Mouse (Mus musculus): ENCODE results near the gene Tenm4. TPM values are rescaled to one million over a fixed set of nuclear protein-coding genes. Genes with fewer than 3 reads are reported as not detected.

Tenm4 gene
- polyA plus RNA-seq, 1 experiment from 2014 or later, result 4.5 TPM

GRCm38 (mm10) chr7:96765321-96765960 lies 594.4 kb downstream of the Tenm4 start:
- no peak for DNase-seq (ENCODE audit: low spot score)

DNA sequence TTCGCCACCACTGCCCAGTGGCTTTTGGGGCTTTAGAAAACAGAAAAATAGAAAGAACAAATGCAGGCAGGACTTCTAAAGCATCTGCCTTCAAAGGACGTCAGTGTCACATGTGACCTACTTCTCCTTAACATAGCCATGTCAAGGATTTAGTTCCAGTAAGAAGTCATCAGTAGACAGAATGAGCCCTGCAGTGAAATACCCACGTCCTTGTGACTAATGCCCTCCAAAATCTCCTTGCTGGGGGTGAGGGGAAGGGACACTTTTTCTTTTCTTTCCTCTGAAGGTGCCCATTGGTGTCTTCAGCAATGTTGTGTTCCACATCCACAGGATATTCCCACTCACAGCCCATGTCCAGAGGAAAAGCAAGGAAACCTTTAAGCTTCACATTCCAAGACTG lies 596.0 kb downstream of the Tenm4 start:
- no peak for DNase-seq (ENCODE audit: low spot score)

- DNase-seq (ENCODE audit: low spot score), result no peak
Observed at GRCm38 (mm10) chr7:96768718-96769117, 597.7 kb downstream of the Tenm4 start.

DNA sequence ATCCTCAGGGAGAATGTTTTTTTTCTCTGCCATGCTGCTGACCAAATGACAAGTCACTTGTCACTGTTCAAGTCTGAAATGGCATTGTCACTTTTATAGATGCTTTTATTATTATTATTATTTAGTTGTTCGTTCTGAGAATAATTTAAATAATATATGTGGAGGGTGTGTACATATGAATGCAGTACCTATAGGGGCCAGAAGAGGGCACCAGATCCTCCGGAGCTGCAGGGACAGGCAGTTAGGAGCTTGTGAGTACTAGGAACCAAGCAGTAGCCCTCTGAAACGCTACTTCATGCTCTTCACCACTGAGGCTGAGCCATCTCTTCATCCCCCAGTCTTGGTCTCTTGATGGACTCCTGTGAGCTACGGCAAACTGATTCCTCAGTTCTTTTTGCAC lies 598.7 kb downstream of the Tenm4 start:
- peak; percentile 11 for DNase-seq (ENCODE audit: low spot score)

DNA sequence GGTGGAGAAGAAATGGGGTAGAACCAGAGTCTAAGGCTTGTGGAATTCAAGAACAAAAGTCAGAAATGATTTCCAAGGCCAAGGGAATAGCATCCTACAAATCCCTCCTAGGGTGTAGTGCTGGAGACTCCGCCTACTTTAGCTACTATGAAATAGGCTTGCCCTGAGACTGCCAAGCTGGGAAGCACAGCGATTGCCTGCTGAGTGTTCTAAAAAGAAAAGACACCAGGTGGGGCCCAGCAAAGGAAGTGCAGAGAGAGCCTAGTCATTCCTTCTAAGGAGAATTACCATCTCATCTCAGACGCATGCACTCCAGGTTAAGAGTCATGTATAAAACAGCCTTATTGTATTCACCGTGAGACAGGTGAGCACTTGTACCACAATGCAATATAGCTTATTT lies 601.9 kb downstream of the Tenm4 start:
- no peak for DNase-seq (ENCODE audit: low spot score)

DNA sequence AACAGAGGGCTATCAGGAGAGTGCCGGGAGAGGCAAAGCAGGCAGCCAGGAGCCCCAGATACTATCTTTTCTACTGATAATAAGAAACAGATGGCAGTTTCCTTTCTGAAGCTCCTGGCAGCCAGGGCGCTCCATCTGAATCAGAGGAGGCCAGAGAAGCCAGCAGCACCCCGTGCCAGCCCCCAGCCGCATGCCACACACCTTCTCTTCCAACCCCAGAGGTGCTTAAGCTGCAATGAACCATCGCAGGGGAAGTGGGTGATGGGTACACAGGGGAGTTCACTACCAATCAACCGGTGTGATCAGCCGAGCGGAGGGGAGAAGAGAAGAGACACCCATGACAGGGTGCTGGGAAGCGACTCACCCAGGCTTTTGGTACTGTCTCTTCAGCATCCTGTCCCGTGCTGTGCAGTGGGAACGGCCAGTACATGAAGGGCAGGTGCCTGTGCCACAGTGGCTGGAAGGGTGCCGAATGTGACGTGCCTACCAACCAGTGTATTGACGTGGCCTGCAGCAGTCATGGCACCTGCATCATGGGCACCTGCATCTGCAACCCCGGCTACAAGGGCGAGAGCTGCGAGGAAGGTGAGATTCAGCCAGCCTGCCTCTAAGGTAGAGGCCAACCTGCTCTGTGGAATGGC lies 602.7 kb downstream of the Tenm4 start:
- DNase-seq (ENCODE audit: low spot score), result no peak

DNA sequence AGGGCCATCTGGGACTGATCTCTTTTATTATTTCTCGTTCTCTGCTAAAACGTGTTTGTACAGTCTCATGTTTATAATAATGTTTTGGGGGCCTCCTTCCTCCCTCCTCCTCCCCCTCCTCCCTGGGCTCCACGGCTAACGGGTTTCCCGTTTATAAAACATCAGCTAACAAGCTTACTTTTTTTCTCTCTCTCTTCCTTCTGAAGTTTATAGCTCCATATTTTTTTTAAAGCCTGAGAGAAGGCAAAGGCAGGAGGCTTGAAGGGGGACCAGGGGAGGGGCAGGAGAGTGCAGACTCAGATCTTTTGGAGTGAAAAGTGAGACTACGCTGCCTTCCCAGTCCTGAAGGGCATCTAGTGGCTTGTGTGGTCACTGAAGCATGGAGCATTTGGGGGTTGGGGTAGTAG lies 604.0 kb downstream of the Tenm4 start:
- DNase-seq (ENCODE audit: low spot score), result no peak

- no peak for DNase-seq (ENCODE audit: low spot score)
Observed at GRCm38 (mm10) chr7:96777938-96778600, 607.0 kb downstream of the Tenm4 start.

DNA sequence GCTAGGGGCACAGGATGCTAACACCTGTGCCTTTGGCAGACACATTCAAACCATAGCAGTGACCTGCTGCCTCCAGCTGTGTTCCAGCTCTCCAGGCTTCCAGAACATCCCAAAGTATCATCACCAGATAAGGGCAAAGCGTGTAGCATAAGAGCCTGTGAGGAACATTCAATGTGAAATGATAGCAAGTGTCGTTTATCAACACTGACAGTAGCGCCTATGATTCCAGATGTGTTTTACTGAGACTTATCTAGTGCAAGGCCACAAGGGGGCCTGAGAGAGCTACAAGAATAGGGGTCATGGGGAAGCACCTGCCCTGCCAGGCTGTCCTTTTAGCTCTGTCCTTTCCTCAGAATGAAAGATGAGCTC lies 607.5 kb downstream of the Tenm4 start:
- no peak for DNase-seq (ENCODE audit: low spot score)

DNA sequence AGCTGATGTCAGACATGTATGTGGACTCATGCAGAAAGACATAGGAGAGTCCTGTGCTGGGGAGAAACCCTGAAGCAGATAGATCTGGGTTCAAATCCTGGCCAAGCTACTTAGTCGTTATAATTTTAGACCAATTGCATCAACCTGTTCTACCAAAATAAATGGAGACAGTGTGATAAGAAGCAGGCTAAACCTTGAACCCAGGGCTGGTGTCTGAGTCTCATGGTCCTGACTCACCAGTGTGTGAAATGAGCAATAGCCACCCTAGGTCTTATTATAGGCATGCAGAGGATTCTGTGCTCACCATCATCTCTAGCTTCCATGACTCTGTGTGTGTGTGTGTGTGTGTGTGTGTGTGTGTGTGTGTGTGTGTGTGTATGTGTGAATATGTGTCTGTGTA lies 609.5 kb downstream of the Tenm4 start:
- DNase-seq (ENCODE audit: low spot score), result no peak

DNA sequence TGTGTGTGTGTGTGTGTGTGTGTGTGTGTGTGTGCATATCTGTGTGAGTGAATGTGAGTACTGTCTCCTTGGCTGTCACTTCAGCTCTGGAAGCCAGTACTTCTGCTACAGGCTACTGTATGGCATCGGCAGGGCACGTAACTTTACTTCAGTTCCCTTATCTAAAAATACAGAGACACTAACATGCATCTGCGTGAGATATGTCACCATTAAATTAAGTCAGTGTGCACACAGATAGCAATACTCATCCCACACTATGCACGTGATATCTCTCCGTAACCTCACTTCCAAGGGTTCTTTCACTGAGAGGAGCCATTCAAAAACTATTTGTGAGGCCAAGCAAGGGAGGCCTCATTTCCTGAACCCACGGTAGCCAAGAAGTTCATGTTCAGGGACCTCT lies 610.0 kb downstream of the Tenm4 start:
- no peak for DNase-seq (ENCODE audit: low spot score)

GRCm38 (mm10) chr7:96782686-96783085 lies 611.6 kb downstream of the Tenm4 start:
- no peak for DNase-seq (ENCODE audit: low spot score)

DNA sequence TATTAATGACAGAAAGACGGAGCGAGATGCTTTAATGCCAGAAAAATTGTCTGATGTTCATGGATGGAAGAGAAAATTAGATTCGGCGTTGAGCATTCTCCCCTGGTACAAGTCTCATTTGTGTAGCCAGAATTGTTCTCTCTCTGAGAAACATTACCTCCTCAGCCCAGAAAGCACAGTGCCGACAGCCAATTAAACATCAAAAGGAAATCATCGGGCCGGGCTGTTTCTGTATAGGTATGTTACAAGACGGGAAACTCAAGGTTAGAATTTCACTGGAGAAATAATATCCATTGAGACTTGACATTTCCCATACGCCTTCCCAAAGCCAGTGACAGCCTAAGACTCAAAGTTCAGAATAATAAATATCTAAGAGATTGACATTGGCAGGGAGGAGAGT lies 614.8 kb downstream of the Tenm4 start:
- no peak for DNase-seq (ENCODE audit: low spot score)

GRCm38 (mm10) chr7:96786262-96787044 lies 615.4 kb downstream of the Tenm4 start:
- DNase-seq (ENCODE audit: low spot score), result no peak

DNA sequence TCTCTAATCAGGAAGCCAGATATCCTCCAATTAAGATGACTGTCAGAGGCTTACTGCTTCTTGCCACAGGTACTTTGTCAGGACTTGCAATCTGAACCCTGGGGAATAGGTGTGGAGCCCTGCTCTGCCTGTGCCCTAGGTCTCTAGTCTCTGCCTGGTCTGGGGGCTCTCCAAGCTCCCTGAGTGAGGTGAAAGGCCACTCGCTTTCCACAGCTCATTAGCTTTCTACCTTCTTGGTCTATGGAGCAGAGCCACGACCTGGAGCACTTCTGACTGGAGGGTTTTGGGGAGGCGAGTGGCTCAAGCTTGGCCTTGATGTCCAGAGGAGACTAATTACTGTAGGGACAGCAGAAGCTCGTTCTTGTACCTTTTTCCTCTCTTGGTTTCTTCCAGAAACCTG lies 617.1 kb downstream of the Tenm4 start:
- no peak for DNase-seq (ENCODE audit: low spot score)

GRCm38 (mm10) chr7:96790326-96790725 lies 619.3 kb downstream of the Tenm4 start:
- DNase-seq (ENCODE audit: low spot score), result no peak

DNA sequence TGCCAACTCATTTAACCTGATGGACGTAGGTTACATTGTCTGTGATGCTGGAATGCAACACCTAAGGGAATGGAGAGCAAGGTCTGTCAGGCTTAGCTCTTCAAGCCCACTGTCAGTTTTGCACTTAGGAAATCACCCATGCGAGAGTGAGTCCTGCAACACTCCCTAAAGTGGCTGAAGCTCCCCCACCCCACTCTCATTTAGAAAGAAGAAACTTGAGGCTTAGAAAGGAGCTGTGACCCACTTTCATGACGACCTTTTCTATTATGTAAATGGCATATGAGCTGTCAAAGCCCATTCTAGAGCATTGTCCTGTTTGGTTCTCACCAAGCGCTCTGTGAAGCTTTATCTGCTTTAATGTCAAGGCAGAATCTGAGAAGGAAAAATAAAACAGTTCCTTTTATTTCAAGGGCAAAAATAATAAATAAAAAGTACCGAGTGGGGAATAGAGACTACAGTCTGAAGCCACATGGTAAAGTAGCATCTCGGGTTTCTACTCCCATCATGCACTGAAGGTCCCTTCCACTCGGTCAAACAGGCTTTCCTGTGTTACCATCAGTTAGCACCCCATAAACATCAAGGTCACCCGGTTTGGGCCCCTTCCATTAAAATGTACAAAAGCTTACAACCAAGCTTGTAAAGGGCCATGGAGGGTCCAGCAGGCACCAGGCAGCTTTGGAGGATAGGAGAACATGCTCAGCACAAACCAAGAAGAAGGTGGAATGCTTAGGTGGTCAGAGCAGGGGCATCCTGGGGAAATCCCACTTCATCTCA lies 621.6 kb downstream of the Tenm4 start:
- DNase-seq (ENCODE audit: low spot score), result no peak

DNA sequence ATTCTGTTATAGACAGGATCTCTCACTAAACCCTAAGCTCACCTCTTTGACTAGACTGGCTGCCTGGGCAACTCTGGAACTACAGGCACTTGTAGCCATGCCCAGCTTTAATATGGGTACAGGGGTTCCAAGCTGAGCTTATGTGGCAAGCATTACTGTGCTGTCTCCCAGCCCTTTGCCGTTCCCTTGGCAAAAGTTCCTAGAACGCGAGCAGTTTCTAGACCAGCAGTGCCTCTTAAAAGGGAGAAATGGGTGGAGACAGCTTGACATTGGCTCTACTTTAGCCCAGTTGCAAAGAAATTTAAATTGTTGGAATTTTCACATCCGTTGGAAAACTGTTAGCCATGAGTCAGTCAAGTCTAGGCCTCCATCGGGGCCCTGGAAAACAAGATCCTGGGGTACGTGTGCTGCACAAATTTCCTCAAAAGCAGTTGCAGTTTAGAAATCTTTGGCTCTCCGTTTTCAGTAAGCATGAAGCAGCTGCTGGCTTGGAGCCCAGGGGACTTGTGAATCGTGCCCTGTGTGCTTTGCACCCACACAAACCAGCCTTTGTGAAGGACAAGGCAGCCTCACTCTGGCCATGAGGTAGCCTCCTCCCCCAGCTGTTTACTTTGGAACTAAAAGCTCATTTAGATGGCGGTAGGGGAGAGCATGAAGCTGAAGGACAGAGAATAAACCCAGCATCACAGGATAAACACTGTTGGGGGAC lies 625.1 kb downstream of the Tenm4 start:
- no peak for DNase-seq (ENCODE audit: low spot score)

DNA sequence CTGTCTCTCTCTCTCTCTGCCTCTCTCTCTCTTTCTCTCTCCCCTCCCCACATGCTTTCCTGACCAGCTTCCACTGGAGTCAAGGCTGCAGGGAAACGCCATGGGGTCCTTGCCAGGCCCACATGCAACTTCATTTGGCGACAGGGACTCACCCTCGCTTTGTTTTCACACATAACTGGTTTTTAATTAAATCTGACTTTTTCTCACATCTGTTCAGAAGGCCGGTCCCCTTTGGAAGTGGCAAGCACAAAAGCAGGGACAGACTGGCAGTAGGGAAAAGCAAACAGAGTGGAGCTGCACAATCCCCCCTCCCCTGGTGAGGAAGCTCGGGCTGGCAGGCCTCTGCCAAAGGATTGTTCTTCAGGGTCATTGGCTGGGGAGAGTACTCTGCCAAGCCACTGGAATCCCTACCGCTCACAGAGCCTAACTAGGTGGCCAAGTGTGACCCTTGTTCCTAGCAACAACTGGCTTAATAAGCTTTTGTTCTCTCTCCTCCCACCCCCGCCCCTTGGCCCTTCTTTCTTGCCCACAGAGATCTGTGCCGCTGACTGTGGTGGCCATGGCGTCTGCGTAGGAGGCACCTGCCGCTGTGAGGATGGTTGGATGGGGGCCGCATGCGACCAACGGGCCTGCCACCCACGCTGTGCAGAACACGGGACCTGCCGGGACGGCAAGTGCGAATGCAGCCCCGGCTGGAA lies 625.9 kb downstream of the Tenm4 start:
- no peak for DNase-seq (ENCODE audit: low spot score)

- DNase-seq (ENCODE audit: low spot score), result no peak
Observed at GRCm38 (mm10) chr7:96797716-96798332, 626.8 kb downstream of the Tenm4 start.

Measured in thymus, postnatal 0 days (tissue).